Mouse (Mus musculus): ENCODE measurements around the gene 2210016L21Rik. TPM values are rescaled to one million over a fixed set of nuclear protein-coding genes. Genes with fewer than 3 reads are reported as not detected.

The 2210016L21Rik gene
- total RNA-seq, 2 experiments from 2014 or later: 25.3 to 26.9 TPM

DNA sequence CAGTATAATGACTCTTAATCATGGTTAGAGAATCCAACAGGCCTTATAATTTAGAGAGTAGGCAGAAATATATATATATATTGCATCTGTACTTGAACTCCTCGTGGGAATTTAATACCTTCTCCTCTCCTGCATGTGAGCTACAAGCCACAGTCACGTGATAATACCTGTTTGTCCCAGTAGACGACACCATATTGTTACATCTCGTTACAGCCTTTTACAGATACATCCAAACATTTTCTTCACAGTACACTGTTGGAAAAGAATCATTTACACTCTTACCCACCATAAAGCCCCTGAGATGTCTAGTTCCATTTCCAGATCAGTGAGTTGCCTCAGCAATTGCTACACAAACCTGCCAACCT lies 790 bp downstream of the 2210016L21Rik start:
- no peak for DNase-seq

DNA sequence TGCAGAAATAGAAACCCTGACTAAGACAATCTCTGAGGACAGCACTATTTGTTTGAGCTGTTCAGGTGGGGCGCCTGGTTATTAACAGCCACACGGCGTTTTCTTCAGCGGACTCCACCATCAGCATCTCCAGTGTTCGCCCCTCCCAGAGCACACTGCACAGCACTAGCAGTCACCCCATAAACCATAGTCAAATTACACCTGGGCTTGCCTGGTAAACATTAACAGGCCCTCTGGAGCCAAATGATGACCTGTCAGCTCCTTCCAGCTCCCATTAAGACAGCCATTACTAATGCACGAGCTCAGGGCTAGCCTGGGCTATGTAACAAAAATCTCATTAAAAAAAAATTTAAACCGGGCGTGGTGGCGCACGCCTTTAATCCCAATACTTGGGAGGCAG lies 3.1 kb downstream of the 2210016L21Rik start:
- no peak for DNase-seq

DNA sequence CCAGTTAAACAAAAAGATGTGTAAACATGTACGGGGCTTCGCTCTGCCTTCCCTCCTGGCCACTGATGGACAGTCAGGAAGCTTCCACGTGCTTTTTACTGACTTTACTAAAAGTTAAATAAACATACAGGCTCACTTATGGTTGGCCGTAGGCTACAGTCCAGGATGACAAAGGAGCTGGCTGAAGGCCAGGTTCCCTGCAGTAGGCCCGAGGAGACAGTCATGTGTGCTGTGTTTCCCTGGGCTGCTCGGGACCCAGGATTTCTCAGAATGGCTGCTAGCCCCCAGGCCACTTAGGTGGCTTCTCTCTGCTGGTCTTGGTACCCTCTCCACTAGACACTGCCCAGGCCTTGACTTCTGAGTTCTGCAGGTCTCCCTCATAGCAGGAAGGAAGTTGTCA lies 6.9 kb downstream of the 2210016L21Rik start:
- no peak for DNase-seq

GRCm38 (mm10) chr5:114949316-114949715 lies 7.4 kb downstream of the 2210016L21Rik start:
- DNase-seq: no peak

- no peak for DNase-seq
Observed at GRCm38 (mm10) chr5:114949812-114950211, 7.9 kb downstream of the 2210016L21Rik start.

GRCm38 (mm10) chr5:114950669-114951068 lies 8.7 kb downstream of the 2210016L21Rik start:
- no peak for DNase-seq

GRCm38 (mm10) chr5:114951279-114951880 lies 9.4 kb downstream of the 2210016L21Rik start:
- no peak for DNase-seq

DNA sequence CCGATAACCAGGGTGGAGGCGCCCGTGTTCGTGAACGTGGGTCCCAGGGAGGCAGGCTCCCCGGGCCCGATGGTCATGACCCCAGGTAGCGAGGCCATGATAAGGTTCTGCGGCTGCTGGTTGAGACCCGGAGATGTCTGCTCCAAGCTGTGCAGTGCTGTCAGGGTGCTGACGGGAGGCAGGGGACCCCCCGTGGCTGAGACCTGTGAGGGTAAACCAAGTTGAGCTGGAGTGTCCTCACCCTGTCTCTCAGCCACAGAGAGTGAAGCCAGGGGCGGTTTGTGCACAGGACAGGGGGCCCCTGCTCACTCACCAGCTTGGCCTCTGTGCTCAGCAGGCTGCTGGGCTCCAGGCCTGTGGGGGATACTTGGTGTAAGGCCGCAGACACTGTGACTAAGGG lies 11.4 kb downstream of the 2210016L21Rik start:
- DNase-seq: no peak

DNA sequence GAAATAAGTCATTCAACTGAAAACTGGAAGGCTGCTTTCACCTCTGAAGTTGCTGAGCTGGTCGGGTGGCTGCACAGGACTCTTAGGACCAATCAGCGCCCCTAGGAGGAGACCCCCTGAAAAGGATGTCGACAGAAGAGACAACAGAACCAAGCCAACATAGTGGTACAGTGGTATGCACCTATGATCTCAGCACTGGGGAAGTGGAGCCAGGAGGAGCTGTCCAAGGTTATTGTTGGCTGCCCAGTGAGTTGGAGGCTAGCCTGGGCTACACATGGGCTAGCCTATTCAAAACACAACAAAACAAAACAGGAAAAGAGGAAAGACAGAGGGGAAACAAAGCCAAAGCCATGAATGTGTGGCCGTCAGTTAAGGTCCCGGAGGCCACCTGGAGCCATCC lies 16.1 kb downstream of the 2210016L21Rik start:
- DNase-seq: no peak

GRCm38 (mm10) chr5:114961590-114962360 lies 19.8 kb downstream of the 2210016L21Rik start:
- DNase-seq: no peak

DNA sequence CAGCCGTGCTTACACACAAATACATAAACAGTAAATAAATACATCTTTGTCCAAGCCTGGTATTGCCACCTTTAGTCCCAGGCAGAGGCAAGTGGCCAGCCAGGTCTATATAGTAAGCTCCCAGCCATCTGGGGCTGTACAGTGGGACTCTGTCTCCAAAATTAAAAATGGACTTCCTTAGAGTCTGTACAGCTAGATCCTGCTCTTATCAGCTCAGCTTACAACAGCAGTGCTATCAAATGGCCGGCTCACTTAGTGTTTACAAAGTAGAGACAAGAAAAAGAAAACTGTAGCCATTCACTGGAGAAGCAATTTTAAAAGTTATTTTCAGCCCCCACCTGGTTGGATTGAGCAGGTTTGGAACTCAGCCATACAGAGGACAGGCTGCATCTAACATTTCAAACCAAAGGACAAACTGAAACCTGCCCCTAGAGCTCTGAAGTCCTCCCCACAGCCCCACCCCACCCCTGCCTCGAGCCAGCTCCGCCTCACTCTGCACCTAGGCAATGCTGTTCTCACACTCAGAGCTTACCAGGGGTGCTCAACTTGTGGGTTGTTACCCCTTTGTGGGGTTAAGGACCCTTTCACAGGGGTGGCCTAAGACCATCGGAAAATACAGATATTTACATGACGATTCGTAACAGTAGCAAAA lies 22.5 kb downstream of the 2210016L21Rik start:
- DNase-seq: no peak

GRCm38 (mm10) chr5:114964967-114965898 lies 23.3 kb downstream of the 2210016L21Rik start:
- DNase-seq: no peak

DNA sequence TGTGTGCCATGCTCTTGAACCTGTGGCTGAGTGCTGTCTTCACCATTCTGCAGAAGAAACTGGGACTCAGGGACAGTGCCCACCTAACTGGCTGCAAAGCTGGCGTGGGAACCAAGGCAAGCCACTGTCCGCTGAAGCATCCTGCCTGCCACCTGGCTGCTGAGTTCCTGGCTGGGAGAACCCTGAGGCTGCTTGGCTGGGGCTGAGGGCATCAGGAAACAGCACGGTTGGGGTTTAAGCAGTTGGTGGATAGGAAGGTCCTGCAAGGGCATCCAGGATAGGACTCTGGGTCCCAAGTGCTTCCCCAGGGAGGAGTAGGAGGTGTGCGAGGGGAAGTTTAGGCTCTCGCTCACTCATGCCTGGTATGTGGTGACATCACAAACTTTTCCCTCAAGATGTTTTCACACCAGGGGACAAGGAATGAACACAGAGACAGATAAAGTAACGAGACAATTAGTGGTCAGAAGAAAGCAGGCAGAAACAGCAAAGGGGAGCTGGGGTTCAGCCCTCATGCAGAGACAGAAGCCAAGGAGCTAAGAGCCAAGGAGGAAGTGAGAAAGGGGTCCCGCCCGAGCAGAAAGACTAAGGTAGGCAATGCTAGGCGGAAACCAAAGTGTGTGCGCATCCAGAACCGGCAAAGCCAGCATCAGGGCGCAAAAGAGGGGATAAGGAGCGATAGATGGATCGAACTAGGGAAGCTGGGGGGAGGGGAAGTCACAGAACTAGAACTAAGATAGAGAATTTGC lies 25.7 kb downstream of the 2210016L21Rik start:
- no peak for DNase-seq

GRCm38 (mm10) chr5:114968651-114969050 lies 26.7 kb downstream of the 2210016L21Rik start:
- no peak for DNase-seq

DNA sequence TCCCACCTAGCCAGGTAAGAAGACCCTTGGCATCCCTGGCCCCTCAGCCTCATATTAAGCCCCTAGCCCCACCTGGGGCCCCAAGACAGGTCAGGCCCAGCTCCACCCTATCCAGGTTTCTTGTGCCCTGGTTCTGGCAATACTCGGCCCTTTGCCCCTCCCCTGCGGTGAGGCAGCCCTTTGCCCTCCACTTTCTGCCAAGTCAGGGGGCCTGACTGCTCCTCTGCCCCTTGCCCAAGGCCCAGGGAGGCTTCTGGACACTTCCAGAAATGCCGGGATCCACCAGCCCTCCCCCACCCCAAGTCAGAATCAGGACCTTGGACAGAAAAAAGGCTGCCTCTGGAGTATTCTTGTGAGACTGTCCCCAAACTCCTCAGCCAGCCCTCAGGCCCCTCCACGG lies 27.1 kb downstream of the 2210016L21Rik start:
- DNase-seq: no peak

GRCm38 (mm10) chr5:114969609-114970215 lies 27.8 kb downstream of the 2210016L21Rik start:
- no peak for DNase-seq

DNA sequence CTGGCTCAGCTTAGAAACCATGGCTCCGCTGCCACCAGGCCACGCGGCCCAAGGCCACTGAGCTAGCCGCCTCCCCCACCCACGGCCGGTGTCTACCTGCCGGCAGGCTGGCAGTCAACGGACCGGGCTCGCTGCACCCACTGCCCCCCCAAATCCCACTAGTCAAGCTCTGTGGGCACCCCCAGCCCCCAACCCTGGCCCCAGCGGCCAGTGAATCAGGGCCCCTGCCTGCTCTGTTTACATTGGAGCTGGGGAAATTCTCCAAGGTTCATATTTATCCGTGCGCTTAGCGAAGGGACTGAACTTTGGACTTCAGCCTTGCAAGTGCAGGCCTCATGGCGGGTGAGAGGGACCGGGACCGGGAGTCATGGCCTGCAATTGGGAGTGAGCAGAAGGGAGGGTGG lies 28.9 kb downstream of the 2210016L21Rik start, which contains the start of gene Hnf1a:
Gene Hnf1a, minus strand, starts transcription at position 271 of the 404 bp plus-strand sequence.
- DNase-seq: no peak

- DNase-seq: no peak
Observed at GRCm38 (mm10) chr5:114972201-114972600, 30.2 kb downstream of the 2210016L21Rik start.

DNA sequence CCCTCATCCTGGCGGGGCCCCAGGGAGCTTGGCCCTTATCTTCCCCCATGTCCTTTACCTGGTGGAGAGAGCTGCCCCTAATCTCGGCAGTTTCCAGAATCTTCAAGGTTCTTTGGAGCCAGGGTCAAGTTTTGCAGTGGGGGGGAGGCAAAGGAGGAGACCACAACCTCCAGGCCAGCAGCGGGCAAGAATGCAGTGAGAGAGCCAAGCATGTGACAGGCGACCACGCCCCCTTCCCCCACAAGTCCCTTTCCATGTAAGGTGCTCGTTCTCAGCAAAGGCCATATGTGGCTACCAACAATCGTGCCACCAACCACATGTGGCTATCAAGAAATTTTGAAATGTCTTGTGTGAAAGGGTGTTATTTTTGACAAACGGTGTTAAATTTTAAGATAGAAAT lies 31.2 kb downstream of the 2210016L21Rik start:
- DNase-seq: no peak

DNA sequence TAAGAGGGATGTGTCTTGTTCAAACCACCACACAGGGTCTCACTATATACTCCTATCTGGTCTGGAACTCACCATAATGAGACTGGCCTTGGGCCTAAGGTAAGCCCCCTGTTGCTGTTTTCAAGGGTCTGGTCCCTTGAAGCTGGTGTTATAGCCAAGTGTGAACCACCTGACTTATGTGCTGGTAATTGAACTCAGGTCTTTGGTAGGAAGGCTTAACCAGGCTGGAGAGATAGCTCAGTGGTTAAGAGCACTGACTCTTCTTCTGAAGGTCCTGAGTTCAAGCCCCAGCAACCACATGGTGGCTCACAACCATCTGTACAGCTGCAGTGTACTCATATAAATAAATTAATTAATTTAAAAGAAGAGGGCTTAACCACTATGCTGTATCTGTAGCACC lies 35.0 kb downstream of the 2210016L21Rik start:
- no peak for DNase-seq

GRCm38 (mm10) chr5:114978473-114978872 lies 36.5 kb downstream of the 2210016L21Rik start:
- DNase-seq: no peak
